17 mouse cellular contexts compared by ENCODE assay signal in genomic region chr10:117602325-117603129, GRCm38 (mm10).
DNase-seq lines count a peak whose midpoint lies in the region.
"Had no signal": no experiment of that assay in that cellular context is flagged by ENCODE, and none has a peak within 500 bp of the region (broad histone marks: within the 10 kb centered on the region; RNA-seq: fewer than 3 reads in every experiment).

No protein-coding gene starts in this region.

- peak; percentile 93 for DNase-seq in 3T3-L1 (ENCODE audit: low read depth, low spot score)
- peak; percentile 95 for DNase-seq in adipocyte (ENCODE audit: low spot score)
- no peak for DNase-seq in Muller cell, postnatal 12 days (ENCODE audit: inconsistent ontology term)
- DNase-seq in frontal cortex, postnatal 36 days (ENCODE audit: low spot score in 2 of 2): no peak
- DNase-seq: adrenal gland, adult 2 months; adrenal gland, adult 8-10 months; adrenal gland, postnatal 10 days; adrenal gland, postnatal 14 days; adrenal gland, postnatal 25 days; adrenal gland, postnatal 36 days; B cell, adult 2 months; cerebellum, adult 11 months; cerebellum, adult 11-12 months; cerebellum, adult 18-20 months; cerebellum, adult 2 months; cerebellum, adult 8-10 months; cerebellum, adult 9-10 months had no signal

Comparison
In these comparisons a context has a peak if more than half of its experiments do, and no peak if none do; other contexts are left out.
1. DNase-seq: peak in 3T3-L1 (single experiment) and adipocyte (single experiment); none in Muller cell, postnatal 12 days (single experiment) and frontal cortex, postnatal 36 days (0 of 2).